2 mouse cellular contexts compared by ENCODE assay signal in the genomic region with DNA sequence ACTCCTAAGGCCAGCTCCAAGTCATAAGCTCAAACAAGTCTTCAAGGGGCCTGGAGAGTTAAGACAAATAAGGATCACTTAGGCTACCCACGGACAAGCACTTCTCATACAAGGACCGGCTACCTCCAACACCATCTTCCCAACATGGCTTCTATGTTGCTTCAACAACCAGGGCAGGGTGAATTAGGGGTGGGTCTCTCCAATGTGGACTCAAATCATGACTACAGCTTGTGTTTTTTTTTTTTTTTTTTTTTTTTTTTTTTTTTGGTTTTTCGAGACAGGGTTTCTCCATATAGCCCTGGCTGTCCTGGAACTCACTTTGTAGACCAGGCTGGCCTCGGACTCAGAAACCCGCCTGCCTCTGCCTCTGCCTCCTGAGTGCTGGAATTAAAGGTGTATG.
TF ChIP-seq lines count a peak whose summit lies in the region.

No protein-coding gene starts in this region.

TF ChIP-seq in CH12.LX, 34 proteins besides CTCF, POLR2A, EP300 and RAD21:
- peak; percentile 60 for TF ChIP-seq ZNF384 (IDR thresholded peaks at IDR 0.05; ENCODE audit: low read depth, low read length)

TF ChIP-seq in MEL, 35 proteins besides CTCF, POLR2A, EP300 and RAD21:
- peak; percentile 86 for TF ChIP-seq ZNF384 (IDR thresholded peaks at IDR 0.05; ENCODE audit: low read depth, low read length)
